Mouse (Mus musculus): ENCODE measurements around the gene Vmn1r229.

Vmn1r229 gene

DNA sequence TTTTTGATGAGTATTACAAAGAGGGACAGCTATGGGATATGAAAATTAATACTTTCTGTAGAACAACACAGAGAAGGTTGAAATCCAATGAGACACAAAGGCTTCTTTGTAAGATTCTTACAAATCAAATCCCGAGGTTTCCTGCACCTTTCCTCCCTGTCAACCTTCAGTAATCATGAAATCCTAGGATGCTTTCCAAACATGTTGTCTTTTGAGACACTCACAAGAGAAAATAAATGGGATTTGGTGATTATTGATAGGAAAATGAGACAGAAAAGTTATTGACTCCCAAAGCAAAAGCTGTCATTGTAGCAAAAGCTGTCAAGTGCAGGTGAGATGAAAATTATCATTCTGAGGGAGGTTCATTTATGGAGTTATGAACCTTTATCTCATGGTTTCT lies at the start of gene Vmn1r229:
TSS of gene Vmn1r229 (plus strand) at position 301 of the 400 bp plus-strand sequence.
- DNase-seq (ENCODE audit: low read depth), result no peak

DNA sequence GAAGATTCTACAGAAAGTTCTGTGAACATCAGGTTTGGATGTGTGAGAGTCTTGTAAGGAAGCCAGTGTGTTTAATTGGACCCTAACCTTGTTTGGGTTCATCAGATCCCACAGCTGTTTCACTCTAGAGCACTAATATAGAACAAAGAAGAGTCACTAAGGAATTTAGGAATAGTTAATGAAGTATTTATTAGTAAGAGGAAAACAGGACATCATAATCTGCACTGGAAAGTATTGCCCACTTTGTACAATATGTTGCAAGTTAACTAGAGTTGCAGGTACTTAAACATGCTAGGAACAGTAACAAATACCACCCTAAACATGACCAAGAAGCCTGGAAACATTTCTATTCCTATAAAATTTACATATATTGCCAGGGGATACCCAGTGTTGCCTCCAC lies 25.3 kb upstream of the Vmn1r229 start, which contains the start of gene Vmn1r228:
TSS of gene Vmn1r228 (minus strand) at position 101 of the 400 bp plus-strand sequence.
- DNase-seq (ENCODE audit: low read depth), result no peak

GRCm38 (mm10) chr17:20840144-20840543 lies 28.8 kb downstream of the Vmn1r229 start, which contains the start of gene Vmn1r230:
Gene Vmn1r230 (plus strand): TSS chr17:20840444.
- no peak for DNase-seq (ENCODE audit: low read depth)

Data from c-Kit-positive CD71-positive TER-119-negative erythroid progenitor cells, embryonic 14.5 days (primary cell).